Mouse (Mus musculus): Measurements from ENCODE around the gene Ubl7. TPM values are rescaled to one million over a fixed set of nuclear protein-coding genes. Genes with fewer than 3 reads are reported as not detected.

Gene Ubl7
- polyA plus RNA-seq (2015; fragmentation: Nextera tagmentation; extraction: Ambion mirVana) = 50.7 and 52.4 TPM in 2 replicates

DNA sequence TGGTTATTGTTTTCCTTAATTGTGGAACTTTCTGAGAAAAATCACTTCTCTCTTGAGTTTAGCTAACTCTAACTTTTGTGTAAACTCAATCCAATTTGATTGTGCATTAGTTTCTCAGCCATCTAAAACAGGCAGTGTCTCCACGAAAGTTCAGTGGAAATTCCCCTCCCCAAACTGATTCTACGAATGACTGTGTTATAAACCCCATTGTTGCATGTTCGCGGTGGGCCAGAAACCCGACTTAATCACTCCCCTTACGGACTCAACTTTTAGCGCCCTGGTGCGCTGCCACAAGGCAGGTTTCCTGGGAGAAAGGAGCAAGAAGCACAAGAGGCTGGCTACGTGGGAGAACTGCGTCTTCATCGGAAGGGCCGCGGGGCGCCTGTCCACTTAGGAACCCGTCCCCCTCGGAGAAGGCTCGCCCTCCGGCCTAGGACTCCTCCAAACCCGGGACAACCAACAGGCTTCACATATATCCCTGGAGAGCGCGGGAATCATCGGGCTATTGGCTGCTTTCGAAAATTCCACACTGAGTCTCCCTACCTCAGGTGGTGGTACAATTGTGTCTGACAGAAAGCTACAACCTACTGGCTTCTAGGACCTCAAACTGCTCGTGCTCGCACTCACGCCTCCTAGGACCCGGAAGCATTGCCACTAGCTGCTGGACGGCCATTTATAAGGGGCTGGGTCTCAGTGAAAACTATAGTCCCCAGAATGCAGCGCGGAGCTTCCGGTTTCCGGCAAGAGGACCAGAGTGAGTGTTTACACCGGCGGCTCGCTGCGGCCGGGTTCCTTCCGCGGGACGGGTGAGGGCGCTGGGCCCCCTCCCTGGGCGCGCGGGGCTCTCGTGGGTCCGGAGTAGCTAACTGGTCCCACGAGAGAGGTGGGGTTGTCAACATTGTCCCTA is at the start of gene Ubl7:
Gene Ubl7, plus strand, starts transcription at position 726 of the 907 bp plus-strand sequence.
- Histone ChIP-seq H3K9me3 (replicated peaks) (no peaks in the 10 kb centered on the region), H3K9ac (peak within 1 kb of the TSS; percentile 67), H3K4me3 (replicated peaks) (peak within 1 kb of the TSS; percentile 70), H3K4me1 (replicated peaks) (peaks cover 16% of the 10 kb centered on the region), H3K36me3 (replicated peaks) (peaks cover 11% of the 10 kb centered on the region; the same call in 1 of the 2 replicates), H3K4me2 (peak within 1 kb of the TSS; percentile 85), H3K27me3 (no peaks in the 10 kb centered on the region), H3K27ac (replicated peaks) (peak within 1 kb of the TSS; percentile 64)
- WGBS (ENCODE audit: insufficient replicate concordance) = under 1% methylated on average over 47 of the region's 47 CpGs
- peak; percentile 94 for ATAC-seq (ENCODE audit: insufficient read depth)

DNA sequence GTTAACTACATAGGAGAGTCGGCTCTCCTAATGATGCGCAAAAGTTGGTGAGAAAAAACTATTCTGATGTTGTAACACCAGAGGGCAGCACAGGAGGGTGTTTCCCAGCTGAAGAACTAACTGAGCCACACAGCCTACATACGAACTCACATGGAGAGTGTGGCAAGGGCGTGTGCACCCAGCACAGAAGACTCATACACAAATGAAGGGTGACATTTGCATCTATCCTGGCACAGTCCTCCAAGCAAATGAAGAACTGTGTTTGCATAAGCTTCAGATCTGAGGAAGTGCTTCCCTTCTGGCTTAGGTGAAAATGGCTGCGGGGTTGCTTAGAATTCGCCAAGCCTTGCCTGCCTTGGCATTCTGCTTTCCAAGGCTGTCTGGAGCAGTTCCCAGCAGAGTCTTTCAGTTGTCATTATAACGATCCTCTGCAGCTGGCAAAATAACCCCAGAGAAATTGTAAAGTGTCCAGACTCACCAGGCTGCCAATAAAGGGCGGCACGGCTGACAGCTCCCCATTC is 48.8 kb upstream of the Ubl7 start:
- no peak overlapping the region for H3K9ac ChIP-seq
- H3K4me3 ChIP-seq (replicated peaks) = no peak overlapping the region
- 42% methylated on average over 9 of the region's 9 CpGs for WGBS (ENCODE audit: insufficient replicate concordance)
- H3K27ac ChIP-seq (replicated peaks) = no peak overlapping the region
- H3K9me3 ChIP-seq (replicated peaks) = no peaks in the 10 kb centered on the region
- no peaks in the 10 kb centered on the region for H3K4me1 ChIP-seq (replicated peaks)
- H3K36me3 ChIP-seq (replicated peaks) = no peaks in the 10 kb centered on the region
- ATAC-seq (ENCODE audit: insufficient read depth) = no peak
- H3K4me2 ChIP-seq = no peak overlapping the region
- peaks cover 19% of the 10 kb centered on the region for H3K27me3 ChIP-seq

DNA sequence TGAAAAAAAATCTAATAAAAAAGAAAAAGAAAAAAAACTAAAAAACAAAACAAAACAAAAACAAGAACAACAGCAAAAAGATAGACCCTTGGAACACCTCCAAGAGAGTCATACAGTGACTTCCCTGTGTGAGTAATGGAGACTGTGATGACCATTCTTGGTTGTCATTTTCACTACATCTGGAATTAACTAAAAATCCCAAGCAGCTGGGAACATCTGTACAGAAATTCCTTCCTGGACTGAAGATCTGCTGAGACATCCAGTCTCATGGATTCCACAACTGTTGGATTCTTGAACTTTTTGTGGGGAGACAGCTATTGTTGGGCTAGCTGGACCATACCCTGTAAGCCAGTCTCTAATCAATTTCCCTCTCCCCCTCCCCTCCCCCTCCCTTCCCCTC is 46.4 kb upstream of the Ubl7 start:
- Histone ChIP-seq H3K36me3 (replicated peaks) (no peaks in the 10 kb centered on the region), H3K4me2 (no peak overlapping the region), H3K27ac (replicated peaks) (no peak overlapping the region), H3K4me3 (replicated peaks) (no peak overlapping the region), H3K4me1 (replicated peaks) (no peaks in the 10 kb centered on the region), H3K9ac (no peak overlapping the region), H3K27me3 (peaks cover 26% of the 10 kb centered on the region), H3K9me3 (replicated peaks) (no peaks in the 10 kb centered on the region)
- ATAC-seq (ENCODE audit: insufficient read depth) = no peak

DNA sequence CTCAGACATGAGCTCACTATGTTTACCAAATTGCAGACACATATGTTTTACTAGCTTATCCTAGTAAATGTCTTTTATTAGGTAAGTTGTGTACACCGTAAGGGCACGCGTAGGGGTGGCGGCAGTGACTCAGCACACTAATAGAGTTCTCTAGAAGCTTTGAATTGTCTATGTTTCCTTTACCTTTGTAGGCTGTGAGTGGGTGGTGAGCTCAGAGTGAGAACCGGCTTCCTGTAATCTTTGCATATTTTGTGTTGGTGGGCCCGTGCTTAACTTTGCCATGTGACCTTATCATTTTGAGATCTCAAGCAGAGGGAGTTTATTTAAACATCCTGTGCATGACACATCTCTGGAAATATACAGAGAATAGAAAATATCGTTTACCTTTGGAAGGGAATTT is 44.2 kb upstream of the Ubl7 start:
- Histone ChIP-seq H3K9me3 (replicated peaks) (no peaks in the 10 kb centered on the region), H3K4me1 (replicated peaks) (no peaks in the 10 kb centered on the region), H3K27me3 (peaks cover 22% of the 10 kb centered on the region)

DNA sequence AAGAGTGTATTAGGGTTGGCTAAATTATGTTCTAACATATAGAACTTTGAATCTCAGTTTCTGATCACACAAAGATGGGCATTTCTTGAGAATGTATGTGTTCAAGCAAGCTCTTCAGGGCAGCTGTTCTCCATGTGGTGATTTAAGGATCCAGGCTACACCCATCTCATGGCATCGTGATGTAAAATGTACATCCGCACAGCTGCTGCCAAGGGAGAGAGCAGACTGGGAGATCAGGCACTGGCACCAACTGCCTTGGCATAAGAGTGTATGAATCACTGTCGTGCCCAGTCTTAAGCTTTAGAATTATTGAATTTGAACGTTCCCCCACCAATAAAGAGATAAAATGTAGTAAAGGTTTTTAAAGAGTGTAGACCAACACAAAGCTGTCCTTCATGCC is 43.5 kb upstream of the Ubl7 start:
- H3K27ac ChIP-seq (replicated peaks) = no peak overlapping the region
- no peak overlapping the region for H3K4me2 ChIP-seq
- 71% methylated on average over 4 of the region's 4 CpGs for WGBS (ENCODE audit: insufficient replicate concordance)
- H3K36me3 ChIP-seq (replicated peaks) = no peaks in the 10 kb centered on the region
- peaks cover 16% of the 10 kb centered on the region; the same call in 1 of the 2 replicates for H3K27me3 ChIP-seq
- H3K4me1 ChIP-seq (replicated peaks) = no peaks in the 10 kb centered on the region
- no peak for ATAC-seq (ENCODE audit: insufficient read depth)
- H3K9me3 ChIP-seq (replicated peaks) = no peaks in the 10 kb centered on the region
- H3K4me3 ChIP-seq (replicated peaks) = no peak overlapping the region
- no peak overlapping the region for H3K9ac ChIP-seq

More for the DNA sequence above, 44.2 kb upstream of the Ubl7 start:
- Histone ChIP-seq H3K9ac (no peak overlapping the region), H3K4me2 (no peak overlapping the region), H3K4me3 (replicated peaks) (no peak overlapping the region), H3K36me3 (replicated peaks) (no peaks in the 10 kb centered on the region), H3K27ac (replicated peaks) (no peak overlapping the region)
- ATAC-seq (ENCODE audit: insufficient read depth) = no peak
- 57% methylated on average over 7 of the region's 7 CpGs for WGBS (ENCODE audit: insufficient replicate concordance)

DNA sequence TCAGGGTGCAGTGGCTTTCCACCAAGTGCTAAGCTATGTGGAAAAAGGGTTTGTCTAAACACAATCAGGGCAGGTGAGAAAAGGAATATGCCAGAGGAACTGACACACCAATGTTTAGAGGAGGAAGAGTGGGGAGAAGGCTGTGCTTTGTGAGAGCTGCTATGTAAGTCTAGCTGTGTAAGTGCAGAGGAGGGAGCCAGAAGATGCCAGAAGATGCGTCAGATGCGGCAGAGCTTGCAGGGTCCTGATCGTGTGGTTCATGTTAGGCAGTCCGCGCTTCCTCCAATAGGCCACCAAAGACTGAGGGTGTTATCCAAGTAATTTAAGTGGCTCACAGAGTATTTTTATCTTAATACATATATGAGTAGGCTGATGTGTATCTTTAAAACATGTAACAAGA is 42.9 kb upstream of the Ubl7 start:
- no peaks in the 10 kb centered on the region for H3K4me1 ChIP-seq (replicated peaks)
- no peak overlapping the region for H3K4me3 ChIP-seq (replicated peaks)
- 73% methylated on average over 5 of the region's 5 CpGs for WGBS (ENCODE audit: insufficient replicate concordance)
- H3K9me3 ChIP-seq (replicated peaks) = no peaks in the 10 kb centered on the region
- H3K27me3 ChIP-seq = peaks cover 11% of the 10 kb centered on the region; the same call in 1 of the 2 replicates
- no peak overlapping the region for H3K4me2 ChIP-seq
- no peaks in the 10 kb centered on the region for H3K36me3 ChIP-seq (replicated peaks)
- H3K9ac ChIP-seq = no peak overlapping the region
- ATAC-seq (ENCODE audit: insufficient read depth) = no peak
- H3K27ac ChIP-seq (replicated peaks) = no peak overlapping the region

DNA sequence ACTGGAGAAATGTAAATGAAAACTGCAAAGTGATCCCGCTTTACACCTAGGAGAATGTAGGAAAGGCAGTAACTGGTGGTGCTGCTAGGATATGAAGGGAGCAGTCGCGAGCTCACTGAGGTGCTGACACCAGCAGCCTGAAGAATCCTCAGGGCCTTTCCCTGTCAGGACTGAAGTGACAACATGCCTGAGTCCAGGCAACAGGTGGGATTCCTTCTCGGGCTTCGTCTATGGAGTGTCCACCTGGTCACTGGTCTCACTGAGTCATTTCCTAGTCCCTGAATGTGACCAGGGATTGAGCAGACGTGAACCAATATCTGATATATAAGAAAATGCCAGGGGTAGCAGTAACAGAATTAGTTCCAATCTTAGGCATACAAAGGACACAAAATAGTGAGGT is 42.0 kb upstream of the Ubl7 start:
- H3K4me3 ChIP-seq (replicated peaks) = no peak overlapping the region
- WGBS (ENCODE audit: insufficient replicate concordance) = 58% methylated on average over 6 of the region's 6 CpGs

DNA sequence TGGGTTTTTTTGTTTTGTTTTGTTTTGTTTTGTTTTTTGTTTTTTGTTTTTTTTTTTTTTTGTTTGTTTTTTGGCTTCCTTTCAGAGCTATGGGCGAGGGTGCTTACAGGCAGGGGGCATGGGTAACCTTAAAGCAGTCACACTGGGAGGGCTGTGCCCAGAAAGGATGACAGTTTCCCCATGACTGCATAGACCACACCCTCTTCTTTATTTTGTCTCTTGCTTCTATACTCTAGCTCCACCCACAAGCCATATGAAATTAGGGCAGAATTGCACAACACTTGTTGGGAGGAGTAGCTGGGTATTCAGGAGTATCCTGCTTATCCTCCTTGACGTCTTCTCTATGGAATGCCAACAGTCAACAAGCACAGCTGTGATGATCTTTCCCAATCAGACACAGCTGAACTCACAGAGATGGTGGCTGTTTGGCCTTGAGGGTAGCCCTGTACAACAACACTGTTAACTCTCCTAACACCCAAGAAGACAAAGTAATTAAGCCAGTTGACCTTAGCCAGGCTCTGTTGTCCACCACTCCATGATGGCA is 40.4 kb upstream of the Ubl7 start:
- peaks cover 7% of the 10 kb centered on the region; the same call in 1 of the 2 replicates for H3K27me3 ChIP-seq
- H3K9ac ChIP-seq = no peak overlapping the region
- 23% methylated on average over 2 of the region's 2 CpGs for whole genome bisulfite sequencing (ENCODE audit: insufficient replicate concordance)
- H3K9me3 ChIP-seq (replicated peaks) = no peaks in the 10 kb centered on the region
- H3K4me1 ChIP-seq (replicated peaks) = no peaks in the 10 kb centered on the region
- no peak overlapping the region for H3K27ac ChIP-seq (replicated peaks)
- no peak overlapping the region for H3K4me3 ChIP-seq (replicated peaks)
- no peak overlapping the region for H3K4me2 ChIP-seq
- no peak for ATAC-seq (ENCODE audit: insufficient read depth)
- H3K36me3 ChIP-seq (replicated peaks) = no peaks in the 10 kb centered on the region

More for the DNA sequence above, 42.0 kb upstream of the Ubl7 start:
- no peak overlapping the region for H3K27ac ChIP-seq (replicated peaks)
- peaks cover 10% of the 10 kb centered on the region; the same call in 1 of the 2 replicates for H3K27me3 ChIP-seq
- no peak overlapping the region for H3K4me2 ChIP-seq
- ATAC-seq (ENCODE audit: insufficient read depth) = no peak
- no peaks in the 10 kb centered on the region for H3K9me3 ChIP-seq (replicated peaks)
- no peaks in the 10 kb centered on the region for H3K4me1 ChIP-seq (replicated peaks)
- H3K36me3 ChIP-seq (replicated peaks) = no peaks in the 10 kb centered on the region
- no peak overlapping the region for H3K9ac ChIP-seq

DNA sequence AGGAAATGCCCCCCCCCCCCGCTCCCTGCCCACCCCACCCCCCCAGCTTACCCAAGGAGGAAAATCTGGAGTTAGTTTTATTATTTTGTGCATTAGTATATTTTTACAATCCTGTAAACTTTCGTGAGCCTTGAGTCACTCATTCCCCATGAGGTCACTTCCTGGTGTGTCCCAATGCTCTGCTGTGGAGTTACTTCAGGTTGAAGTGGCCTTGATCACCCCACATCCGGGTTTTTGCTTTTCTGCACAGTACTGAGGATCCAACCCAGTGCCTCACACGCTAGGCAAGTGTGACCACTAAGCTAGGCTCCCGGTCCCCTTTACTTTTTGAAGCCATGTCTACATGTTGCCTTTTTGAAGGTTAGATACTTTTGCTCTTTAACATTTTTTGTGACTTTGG is 36.6 kb upstream of the Ubl7 start:
- WGBS (ENCODE audit: insufficient replicate concordance) = 55% methylated on average over 5 of the region's 5 CpGs
- H3K9ac ChIP-seq = no peak overlapping the region
- H3K9me3 ChIP-seq (replicated peaks) = no peaks in the 10 kb centered on the region
- no peaks in the 10 kb centered on the region for H3K4me1 ChIP-seq (replicated peaks)
- no peak overlapping the region for H3K4me3 ChIP-seq (replicated peaks)
- no peak overlapping the region for H3K27ac ChIP-seq (replicated peaks)
- H3K27me3 ChIP-seq = no peaks in the 10 kb centered on the region
- H3K36me3 ChIP-seq (replicated peaks) = no peaks in the 10 kb centered on the region
- ATAC-seq (ENCODE audit: insufficient read depth) = no peak
- H3K4me2 ChIP-seq = no peak overlapping the region

DNA sequence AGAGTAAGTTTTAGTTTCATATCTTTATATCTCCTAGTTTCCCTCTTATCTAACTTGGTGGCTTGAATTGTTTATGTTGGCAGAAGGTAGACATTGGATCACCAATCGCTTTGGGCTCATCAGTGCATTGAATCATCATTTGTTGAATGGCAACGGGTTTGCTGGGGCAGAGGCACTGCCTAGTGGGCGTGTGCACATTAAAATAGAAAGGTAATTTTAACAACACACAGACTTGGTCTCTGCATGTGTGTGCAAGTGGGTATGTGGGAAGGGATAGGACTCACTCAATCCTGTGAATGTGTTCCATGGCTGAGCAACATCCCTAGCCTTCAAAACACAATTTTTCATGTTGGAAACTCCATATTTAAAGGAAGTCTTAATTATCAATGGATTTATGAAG is 35.8 kb upstream of the Ubl7 start:
- H3K27ac ChIP-seq (replicated peaks) = no peak overlapping the region
- no peak for ATAC-seq (ENCODE audit: insufficient read depth)
- no peaks in the 10 kb centered on the region for H3K36me3 ChIP-seq (replicated peaks)
- H3K4me1 ChIP-seq (replicated peaks) = no peaks in the 10 kb centered on the region
- no peaks in the 10 kb centered on the region for H3K27me3 ChIP-seq
- no peak overlapping the region for H3K4me3 ChIP-seq (replicated peaks)
- no peaks in the 10 kb centered on the region for H3K9me3 ChIP-seq (replicated peaks)
- WGBS (ENCODE audit: insufficient replicate concordance) = 39% methylated on average over 3 of the region's 3 CpGs
- no peak overlapping the region for H3K4me2 ChIP-seq
- no peak overlapping the region for H3K9ac ChIP-seq

DNA sequence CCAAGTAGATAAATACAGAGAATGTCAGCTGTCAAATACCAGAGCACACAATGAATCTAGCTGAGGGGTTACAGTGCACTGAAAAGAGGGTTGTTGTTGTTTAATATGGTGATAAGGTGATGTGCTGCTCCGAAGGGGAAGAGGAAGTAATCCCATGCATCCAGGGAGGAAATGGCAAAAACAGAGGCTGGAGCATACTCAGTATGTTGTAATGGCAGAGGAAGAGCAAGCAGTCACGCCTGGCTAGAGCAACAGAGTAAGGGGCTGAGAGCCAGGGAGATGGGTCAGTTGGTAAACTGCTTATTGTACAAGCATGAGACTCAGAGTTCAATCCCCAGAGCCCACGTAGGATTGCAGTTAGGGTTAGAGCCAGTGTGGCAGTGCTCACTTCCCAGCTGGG is 31.6 kb upstream of the Ubl7 start:
- no peak for ATAC-seq (ENCODE audit: insufficient read depth)
- H3K4me2 ChIP-seq = no peak overlapping the region
- H3K4me1 ChIP-seq (replicated peaks) = no peaks in the 10 kb centered on the region
- WGBS (ENCODE audit: insufficient replicate concordance) = 25% methylated on average over 3 of the region's 3 CpGs
- H3K9ac ChIP-seq = no peak overlapping the region
- no peaks in the 10 kb centered on the region; the same call in 1 of the 2 replicates for H3K27me3 ChIP-seq
- no peaks in the 10 kb centered on the region for H3K9me3 ChIP-seq (replicated peaks)
- no peak overlapping the region for H3K4me3 ChIP-seq (replicated peaks)
- H3K27ac ChIP-seq (replicated peaks) = no peak overlapping the region
- H3K36me3 ChIP-seq (replicated peaks) = no peaks in the 10 kb centered on the region

All from liver, embryonic 15.5 days (tissue).